Mouse (Mus musculus) right cerebral cortex, postnatal 14 days (tissue): ENCODE measurements at regions not wholly inside any gene's neighbourhood (a gene's known extent, or its start where the extent isn't known, plus 50 kb on each side); places are given as distances from the start of the nearest gene placed in this dataset.

Source experiments
- DNase-seq: peaks from one replicate; pipeline ENCODE4 v3.0.0; 2022

GRCm38 (mm10) chr10:67598590-67599047 is 49.9 kb upstream of the Ado start:
- DNase-seq, result no peak
